Mouse (Mus musculus): ENCODE data around the gene Lrrfip1.

Gene Lrrfip1

GRCm38 (mm10) chr1:90998268-90998890 lies at the start of gene Lrrfip1:
TSS of gene Lrrfip1 (plus strand) at chr1:90998737.
- DNase-seq (ENCODE audit: low spot score in 2 of 2) = peak; percentile 40 to 52

DNA sequence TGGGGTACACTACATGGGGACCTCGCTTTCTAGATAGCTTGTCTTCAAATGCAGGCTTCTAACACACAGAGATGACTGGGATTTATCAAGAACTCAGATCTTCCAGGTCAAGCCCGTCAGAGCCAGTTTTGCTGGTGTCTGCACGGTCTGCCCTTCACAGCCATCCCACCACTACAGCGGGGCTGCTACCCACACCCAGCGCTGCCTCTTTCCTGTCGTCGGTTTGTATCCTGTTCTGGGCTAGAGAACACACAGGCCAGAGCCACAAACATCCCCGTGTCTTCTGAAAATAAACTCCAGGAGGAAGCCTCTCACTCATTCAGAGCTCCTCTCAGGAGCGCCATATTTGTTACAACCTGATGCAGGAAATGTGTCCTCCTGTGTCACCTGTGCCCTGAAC lies 49.2 kb upstream of the Lrrfip1 start:
- no peak for DNase-seq (ENCODE audit: low spot score in 2 of 2)

GRCm38 (mm10) chr1:90951670-90952069 lies 46.9 kb upstream of the Lrrfip1 start:
- DNase-seq (ENCODE audit: low spot score in 2 of 2) = no peak

DNA sequence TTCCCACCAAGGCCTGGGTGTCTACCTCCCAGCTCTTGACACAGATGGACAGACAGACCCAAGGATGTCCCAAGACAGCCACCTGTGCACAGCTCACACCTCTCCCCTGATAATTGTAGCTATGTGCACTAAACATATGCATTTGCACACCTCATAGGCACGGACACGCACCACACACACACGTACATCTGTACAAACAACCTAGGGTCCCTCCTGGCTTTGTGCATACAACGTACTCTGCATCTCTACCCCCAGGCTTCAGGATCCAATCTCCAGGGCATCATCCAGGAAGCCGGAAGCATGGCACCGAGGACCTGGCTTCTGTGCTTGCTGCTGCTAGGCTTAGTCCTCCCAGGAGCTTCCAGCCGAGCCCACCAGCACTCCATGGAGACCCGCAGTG lies 45.7 kb upstream of the Lrrfip1 start, which contains the start of gene Prlh:
Gene Prlh (plus strand): TSS at position 301 of the 400 bp plus-strand sequence.
- DNase-seq (ENCODE audit: low spot score in 2 of 2) = no peak

GRCm38 (mm10) chr1:90953688-90954087 lies 44.8 kb upstream of the Lrrfip1 start:
- DNase-seq (ENCODE audit: low spot score in 2 of 2) = no peak

DNA sequence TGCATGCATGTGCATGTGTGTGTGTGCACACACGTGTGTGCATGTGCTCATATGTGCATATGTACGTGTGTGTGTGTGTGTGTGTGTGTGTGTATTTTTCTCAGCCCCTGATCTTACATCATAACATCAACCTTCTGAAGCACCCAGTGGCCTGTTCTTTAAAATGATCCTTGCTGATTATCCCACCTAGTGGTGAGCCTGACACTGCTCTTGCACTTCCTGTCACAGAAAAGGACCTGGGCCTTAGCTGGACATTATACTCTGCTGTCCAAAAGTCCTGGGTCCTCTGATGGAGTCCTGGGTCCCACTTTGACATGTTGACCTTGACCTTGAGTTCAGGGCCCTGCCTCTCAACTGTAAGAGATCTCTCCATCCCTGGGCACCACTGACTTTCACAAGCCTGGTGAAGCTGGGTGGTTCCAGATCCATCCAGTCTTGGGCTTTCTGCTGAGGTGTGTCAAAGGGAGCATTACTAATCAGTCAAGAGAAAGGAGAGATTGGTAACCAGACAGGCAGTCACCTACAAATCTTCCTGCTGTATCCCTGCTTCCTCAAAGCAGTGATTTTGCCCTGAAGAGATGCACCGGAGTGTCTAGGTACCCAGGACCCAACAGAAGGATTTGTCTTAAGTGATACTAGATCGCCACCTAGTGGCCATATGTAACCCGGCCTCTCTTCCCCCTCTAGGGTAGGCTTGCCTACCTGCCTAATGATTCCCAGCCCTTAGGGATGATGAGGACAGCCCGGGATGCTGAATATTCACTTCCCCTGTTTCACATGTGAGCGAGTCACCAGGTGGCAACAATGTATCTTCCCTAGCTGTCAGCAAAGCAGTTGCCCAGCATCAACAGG lies 42.1 kb upstream of the Lrrfip1 start:
- DNase-seq (ENCODE audit: low spot score in 2 of 2) = peak in 1 of 2 experiments; percentile 66

DNA sequence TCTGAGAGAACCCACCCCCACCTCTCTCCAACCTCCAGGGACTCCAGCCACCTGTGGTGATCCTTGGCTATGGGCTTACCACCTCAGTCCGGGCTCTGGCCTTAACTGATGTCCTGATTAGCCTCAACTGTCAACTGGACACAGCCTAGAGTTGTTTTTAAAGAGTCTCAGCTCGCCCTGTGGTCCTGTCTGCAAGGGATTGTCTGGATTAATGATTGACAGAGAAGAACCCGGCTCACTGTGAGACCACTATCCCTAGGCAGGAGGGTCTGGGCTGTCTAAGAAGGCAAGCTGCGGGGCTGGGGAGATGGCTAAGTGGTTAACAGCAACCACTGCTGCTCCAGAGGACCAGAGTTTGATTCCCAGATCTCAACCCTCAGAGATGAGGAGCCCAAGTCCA lies 36.0 kb upstream of the Lrrfip1 start:
- no peak for DNase-seq (ENCODE audit: low spot score in 2 of 2)

GRCm38 (mm10) chr1:90962994-90963393 lies 35.5 kb upstream of the Lrrfip1 start:
- DNase-seq (ENCODE audit: low spot score in 2 of 2) = no peak

DNA sequence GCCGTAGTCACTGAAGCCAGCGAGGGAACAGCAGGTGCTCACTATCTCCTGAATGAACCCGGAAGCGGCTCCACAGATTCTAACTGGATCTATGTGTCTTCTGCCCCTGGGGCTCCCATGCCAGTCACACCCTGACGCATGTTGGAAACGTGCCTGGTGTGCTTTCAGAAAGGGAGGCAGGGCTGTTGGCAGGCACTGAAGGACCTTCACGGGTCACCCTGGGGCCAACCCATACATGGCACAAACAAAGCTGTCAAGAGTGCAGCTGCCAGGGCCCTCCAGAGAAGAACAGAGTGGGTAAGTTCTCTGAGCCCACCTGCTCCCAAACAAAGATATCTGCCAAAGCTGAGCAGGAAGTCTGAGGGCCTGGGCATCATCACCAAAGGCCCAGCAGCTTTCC lies 31.0 kb upstream of the Lrrfip1 start:
- DNase-seq (ENCODE audit: low spot score in 2 of 2) = no peak

GRCm38 (mm10) chr1:90968649-90969048 lies 29.9 kb upstream of the Lrrfip1 start:
- DNase-seq (ENCODE audit: low spot score in 2 of 2) = no peak

GRCm38 (mm10) chr1:90969347-90969784 lies 29.2 kb upstream of the Lrrfip1 start, which contains the start of gene Rab17:
TSS of gene Rab17 (minus strand) at chr1:90969661.
- no peak for DNase-seq (ENCODE audit: low spot score in 2 of 2)

- DNase-seq (ENCODE audit: low spot score in 2 of 2) = no peak
Observed at GRCm38 (mm10) chr1:90969881-90970390, 28.6 kb upstream of the Lrrfip1 start.

GRCm38 (mm10) chr1:90972911-90973573 lies 25.5 kb upstream of the Lrrfip1 start:
- DNase-seq (ENCODE audit: low spot score in 2 of 2) = peak; percentile 80 to 97

- no peak for DNase-seq (ENCODE audit: low spot score in 2 of 2)
Observed at GRCm38 (mm10) chr1:90973574-90973911, 25.0 kb upstream of the Lrrfip1 start.

DNA sequence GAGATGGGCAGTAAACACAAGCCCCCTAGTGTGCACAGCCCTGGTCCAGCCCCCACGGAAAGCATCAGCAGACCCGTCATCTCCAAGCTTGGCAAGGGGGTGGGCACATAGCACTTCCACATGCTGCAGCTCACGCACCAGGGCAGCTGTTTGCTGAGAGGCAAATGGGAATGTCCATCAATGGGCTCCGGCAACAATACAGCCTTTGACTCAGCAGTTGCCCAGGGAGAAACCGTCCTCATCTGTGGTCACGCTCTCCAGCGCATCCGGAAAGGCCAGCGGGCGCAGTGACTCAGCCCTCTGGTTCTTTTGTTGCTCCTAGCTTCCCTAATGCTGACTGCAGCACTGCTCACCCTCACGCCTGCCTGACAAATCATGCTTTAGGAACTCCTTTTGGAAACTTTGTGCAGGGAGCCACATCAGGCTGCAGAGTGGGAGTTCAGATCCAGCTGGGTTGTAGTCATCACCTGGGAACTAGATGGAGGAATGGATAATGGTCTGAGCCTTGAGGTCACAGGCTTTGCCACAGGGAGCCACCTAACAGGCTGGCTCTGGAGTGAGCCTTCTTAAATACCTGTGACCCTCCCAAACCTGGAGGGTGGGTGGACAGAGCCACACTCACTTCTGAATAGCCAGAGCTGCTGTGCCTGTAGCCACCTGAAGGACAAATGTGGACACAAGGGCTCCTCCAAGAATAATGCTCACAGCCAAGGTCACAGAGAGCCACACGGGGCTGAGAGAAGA lies 23.5 kb upstream of the Lrrfip1 start:
- peak; percentile 56 to 64 for DNase-seq (ENCODE audit: low spot score in 2 of 2)

GRCm38 (mm10) chr1:90975960-90976359 lies 22.6 kb upstream of the Lrrfip1 start:
- no peak for DNase-seq (ENCODE audit: low spot score in 2 of 2)

DNA sequence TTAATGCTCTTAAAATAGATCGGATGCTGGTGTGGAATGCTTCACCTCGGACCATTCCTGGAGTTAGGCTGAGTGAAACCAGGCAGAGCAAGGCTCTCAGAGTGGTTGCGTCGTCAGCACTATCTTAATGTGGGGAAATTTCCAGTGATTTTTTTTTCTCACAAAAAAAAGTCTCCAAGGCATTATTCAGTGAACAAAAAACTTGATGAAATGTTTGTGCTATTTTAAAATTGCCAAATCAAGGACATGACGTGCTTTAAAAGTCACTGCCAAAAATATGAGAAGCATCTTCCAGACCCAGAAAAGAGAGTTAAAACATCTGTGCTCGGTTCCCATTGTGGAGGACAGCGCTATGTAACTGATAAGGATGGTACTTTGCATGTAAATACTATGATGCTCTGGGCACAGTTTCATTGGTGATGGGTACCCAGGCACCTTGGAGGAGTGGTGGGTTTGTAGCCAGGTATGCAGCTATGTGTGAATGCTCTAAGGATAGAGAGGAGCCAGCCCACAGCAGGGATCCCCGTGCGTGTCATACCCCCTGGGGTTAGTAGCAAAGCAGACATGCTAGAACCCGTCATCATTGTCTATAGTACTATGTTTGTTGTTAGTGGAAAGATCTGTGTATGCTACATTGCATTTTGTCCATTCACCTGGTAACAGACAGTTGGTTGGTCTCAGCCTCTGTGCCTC lies 17.8 kb upstream of the Lrrfip1 start:
- DNase-seq (ENCODE audit: low spot score in 2 of 2) = no peak

DNA sequence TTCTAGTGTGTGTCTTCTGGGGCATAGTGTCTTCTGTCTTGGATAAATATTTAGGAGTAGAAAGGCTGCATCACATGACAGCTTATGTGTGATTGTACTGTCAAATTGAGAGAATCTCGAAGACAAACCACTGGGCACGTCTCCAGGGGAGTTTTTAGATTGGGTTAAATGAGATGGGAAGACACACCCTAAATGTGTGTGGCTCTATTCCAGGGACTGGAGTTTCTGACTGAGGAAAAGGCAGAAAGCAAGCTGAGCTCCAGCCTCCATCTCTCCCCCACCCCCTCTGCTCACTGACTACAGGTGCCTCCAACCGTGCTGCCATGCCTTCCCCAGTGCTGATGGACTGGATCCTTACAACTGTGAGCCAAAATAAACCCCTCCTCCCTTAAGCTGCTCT lies 17.2 kb upstream of the Lrrfip1 start:
- DNase-seq (ENCODE audit: low spot score in 2 of 2) = no peak

- DNase-seq (ENCODE audit: low spot score in 2 of 2) = peak in 1 of 2 experiments; percentile 1
Observed at GRCm38 (mm10) chr1:90995916-90996315, 2.6 kb upstream of the Lrrfip1 start.

DNA sequence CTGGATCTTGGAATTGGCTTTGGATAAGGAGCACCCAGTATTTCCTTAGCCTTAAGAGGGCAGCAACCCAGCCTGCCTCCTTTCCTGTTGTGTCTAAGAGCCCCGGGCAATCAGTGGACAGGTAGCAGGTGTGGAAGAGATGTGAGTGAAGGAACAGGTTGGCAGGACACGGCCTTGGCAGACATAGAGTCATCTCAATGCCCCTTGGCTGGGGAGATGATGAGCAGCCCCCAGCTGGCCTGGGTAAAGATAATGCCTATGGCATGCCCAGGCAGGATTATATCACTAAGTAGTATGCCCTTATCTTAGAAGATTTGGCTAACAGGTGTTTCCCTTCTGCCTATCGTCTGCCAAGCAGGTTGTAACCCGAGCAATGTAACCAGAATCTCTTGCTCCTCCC lies 1.4 kb upstream of the Lrrfip1 start:
- DNase-seq (ENCODE audit: low spot score in 2 of 2) = peak in 1 of 2 experiments; percentile 2

- no peak for DNase-seq (ENCODE audit: low spot score in 2 of 2)
Observed at GRCm38 (mm10) chr1:90997641-90998040, 896 bp upstream of the Lrrfip1 start.
